Mouse (Mus musculus): ENCODE data around the gene Magi3.

The Magi3 gene

GRCm38 (mm10) chr3:104220295-104220965 lies at the start of gene Magi3:
TSS of gene Magi3 (minus strand) at chr3:104220374.
- DNase-seq (ENCODE audit: low read depth, low spot score), result peak; percentile 98

GRCm38 (mm10) chr3:104264530-104265145 lies 44.5 kb upstream of the Magi3 start:
- DNase-seq (ENCODE audit: low read depth, low spot score), result no peak

- DNase-seq (ENCODE audit: low read depth, low spot score), result no peak
Observed at GRCm38 (mm10) chr3:104260221-104260620, 40.0 kb upstream of the Magi3 start.

GRCm38 (mm10) chr3:104259168-104259567 lies 39.0 kb upstream of the Magi3 start:
- no peak for DNase-seq (ENCODE audit: low read depth, low spot score)

- DNase-seq (ENCODE audit: low read depth, low spot score), result no peak
Observed at GRCm38 (mm10) chr3:104257041-104257440, 36.9 kb upstream of the Magi3 start.

- no peak for DNase-seq (ENCODE audit: low read depth, low spot score)
Observed at GRCm38 (mm10) chr3:104253760-104254159, 33.6 kb upstream of the Magi3 start.

GRCm38 (mm10) chr3:104247850-104248249 lies 27.7 kb upstream of the Magi3 start:
- no peak for DNase-seq (ENCODE audit: low read depth, low spot score)

- no peak for DNase-seq (ENCODE audit: low read depth, low spot score)
Observed at GRCm38 (mm10) chr3:104247057-104247456, 26.9 kb upstream of the Magi3 start.

GRCm38 (mm10) chr3:104244373-104244772 lies 24.2 kb upstream of the Magi3 start:
- DNase-seq (ENCODE audit: low read depth, low spot score), result no peak

- no peak for DNase-seq (ENCODE audit: low read depth, low spot score)
Observed at GRCm38 (mm10) chr3:104243972-104244371, 23.8 kb upstream of the Magi3 start.

GRCm38 (mm10) chr3:104239785-104240184 lies 19.6 kb upstream of the Magi3 start:
- no peak for DNase-seq (ENCODE audit: low read depth, low spot score)

- DNase-seq (ENCODE audit: low read depth, low spot score), result no peak
Observed at GRCm38 (mm10) chr3:104239376-104239775, 19.2 kb upstream of the Magi3 start.

GRCm38 (mm10) chr3:104237846-104238440 lies 17.8 kb upstream of the Magi3 start:
- DNase-seq (ENCODE audit: low read depth, low spot score), result no peak

GRCm38 (mm10) chr3:104236029-104236428 lies 15.9 kb upstream of the Magi3 start:
- DNase-seq (ENCODE audit: low read depth, low spot score), result no peak

GRCm38 (mm10) chr3:104235099-104235498 lies 14.9 kb upstream of the Magi3 start:
- DNase-seq (ENCODE audit: low read depth, low spot score), result no peak

- DNase-seq (ENCODE audit: low read depth, low spot score), result no peak
Observed at GRCm38 (mm10) chr3:104233366-104234312, 13.5 kb upstream of the Magi3 start.

- DNase-seq (ENCODE audit: low read depth, low spot score), result no peak
Observed at GRCm38 (mm10) chr3:104227438-104228111, 7.4 kb upstream of the Magi3 start.

- no peak for DNase-seq (ENCODE audit: low read depth, low spot score)
Observed at GRCm38 (mm10) chr3:104226731-104227130, 6.6 kb upstream of the Magi3 start.

- DNase-seq (ENCODE audit: low read depth, low spot score), result peak; percentile 31
Observed at GRCm38 (mm10) chr3:104221156-104221555, 982 bp upstream of the Magi3 start.

GRCm38 (mm10) chr3:104219531-104220294 lies 461 bp downstream of the Magi3 start:
- DNase-seq (ENCODE audit: low read depth, low spot score), result peak; percentile 72
